ENCODE assay signal across 8 mouse cellular contexts in the genomic region with DNA sequence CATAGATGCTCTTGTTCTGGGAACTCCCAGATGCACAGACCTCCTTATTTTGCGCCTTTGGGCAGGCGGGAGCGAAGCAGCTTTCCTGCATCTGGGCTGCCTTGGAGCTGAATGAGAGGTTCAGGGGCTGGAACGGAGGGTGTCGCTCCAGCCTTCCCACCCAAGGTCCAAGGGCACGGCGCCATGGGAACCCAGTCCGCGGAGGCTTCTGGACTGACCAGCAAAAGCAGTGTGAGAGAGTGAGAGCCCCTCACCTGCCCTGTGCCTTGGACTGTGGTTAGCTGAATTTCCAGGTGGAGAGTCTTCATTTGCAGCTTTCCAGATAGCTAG. TPM values are rescaled to one million over a fixed set of nuclear protein-coding genes. Genes with fewer than 3 reads are reported as not detected.
A peak's percentile ranks its signal among the peaks of the same experiment; 100 is the strongest.
DNase-seq lines count a peak whose midpoint lies in the region; ATAC-seq lines count a peak whose summit lies in the region.

No protein-coding gene starts in this region.

- peaks cover 8% of the 10 kb centered on the region for H3K4me1 ChIP-seq in kidney, embryonic 16.5 days (ENCODE audit: insufficient read depth, low read length)
- H3K4me1 ChIP-seq in embryonic facial prominence, embryonic 13.5 days = peaks cover 13% of the 10 kb centered on the region

- H3K4me3 ChIP-seq in kidney, embryonic 16.5 days (ENCODE audit: low read length) = peak overlapping the region; percentile 54
- peak overlapping the region; percentile 58 for H3K4me3 ChIP-seq in embryonic facial prominence, embryonic 13.5 days

- H3K4me2 ChIP-seq in kidney, embryonic 16.5 days (replicated peaks; ENCODE audit: low read depth, low read length) = 0 out of 2 replicates have a peak overlapping the region, but pooled peaks have one; percentile 91
- H3K4me2 ChIP-seq in embryonic facial prominence, embryonic 13.5 days = peak overlapping the region; percentile 94

- H3K36me3 ChIP-seq in kidney, embryonic 16.5 days (ENCODE audit: insufficient read depth, low read length) = no peaks in the 10 kb centered on the region
- no peaks in the 10 kb centered on the region for H3K36me3 ChIP-seq in embryonic facial prominence, embryonic 13.5 days

- ATAC-seq in kidney, embryonic 16.5 days (ENCODE audit: low FRiP score, low TSS enrichment) = no peak
- ATAC-seq in embryonic facial prominence, embryonic 13.5 days (ENCODE audit: insufficient number of reproducible peaks, insufficient read depth, low FRiP score, low TSS enrichment, low read depth) = no peak

- no peaks in the 10 kb centered on the region for H3K9me3 ChIP-seq in kidney, embryonic 16.5 days (ENCODE audit: low read length)
- H3K9me3 ChIP-seq in embryonic facial prominence, embryonic 13.5 days = no peaks in the 10 kb centered on the region

- H3K27me3 ChIP-seq in kidney, embryonic 16.5 days (ENCODE audit: insufficient read depth, low read length) = peaks cover 40% of the 10 kb centered on the region
- H3K27me3 ChIP-seq in embryonic facial prominence, embryonic 13.5 days = peaks cover 49% of the 10 kb centered on the region

- H3K9ac ChIP-seq in kidney, embryonic 16.5 days (replicated peaks; ENCODE audit: low read length) = no peak overlapping the region
- H3K9ac ChIP-seq in embryonic facial prominence, embryonic 13.5 days = no peak overlapping the region

- DNase-seq in kidney, postnatal 36 days = no peak
- peak; percentile 3 to 36 for DNase-seq in left cerebral cortex, adult 18-20 months (ENCODE audit: low spot score in 2 of 2)
- DNase-seq in retina, embryonic 14.5 days (ENCODE audit: low spot score) = peak; percentile 61
- no peak for DNase-seq in spleen, postnatal 36 days (ENCODE audit: low spot score in 2 of 2)
- DNase-seq in urinary bladder, adult 2 months (ENCODE audit: low spot score) = no peak
- DNase-seq in kidney, postnatal 10 days = no peak

- 4% methylated on average over 9 of the region's 9 CpGs for WGBS in kidney, embryonic 16.5 days
- 5% methylated on average over 9 of the region's 9 CpGs for WGBS in embryonic facial prominence, embryonic 13.5 days

- H3K27ac ChIP-seq in kidney, embryonic 16.5 days (ENCODE audit: low read length) = no peak overlapping the region
- no peak overlapping the region for H3K27ac ChIP-seq in embryonic facial prominence, embryonic 13.5 days

RNA-seq across cellular contexts. Expression of gene Galnt13, which starts 1.3 kb away (rescaled TPM):
- polyA plus RNA-seq in kidney, embryonic 16.5 days (2015; fragmentation: Nextera tagmentation; extraction: Ambion mirVana) = 0.08 and 0.15 TPM in 2 replicates
- 3.0 and 4.6 TPM in 2 replicates for polyA plus RNA-seq in embryonic facial prominence, embryonic 13.5 days (2015; fragmentation: Nextera tagmentation; extraction: Ambion mirVana)
- total RNA-seq in left cerebral cortex, adult 18-20 months (2021) = 10 to 100 TPM; 39.2 to 46.0 TPM
- polyA plus RNA-seq in urinary bladder, adult 2 months (2012; rRNA removed) = 0.07 TPM in 1 of 2 replicates, not detected in the other

Comparison
In these comparisons a context has a peak if more than half of its experiments do, and no peak if none do; other contexts are left out.
1. DNase-seq: peak in left cerebral cortex, adult 18-20 months (2 of 2) and retina, embryonic 14.5 days (single experiment); none in kidney, postnatal 36 days (0 of 2), spleen, postnatal 36 days (0 of 2), urinary bladder, adult 2 months (single experiment) and kidney, postnatal 10 days (single experiment).